Mouse (Mus musculus): ENCODE measurements around the gene Klf13. TPM values are rescaled to one million over a fixed set of nuclear protein-coding genes. Genes with fewer than 3 reads are reported as not detected.

The Klf13 gene
- total RNA-seq, 2 experiments from 2014 or later, result 17.3 to 36.6 TPM

DNA sequence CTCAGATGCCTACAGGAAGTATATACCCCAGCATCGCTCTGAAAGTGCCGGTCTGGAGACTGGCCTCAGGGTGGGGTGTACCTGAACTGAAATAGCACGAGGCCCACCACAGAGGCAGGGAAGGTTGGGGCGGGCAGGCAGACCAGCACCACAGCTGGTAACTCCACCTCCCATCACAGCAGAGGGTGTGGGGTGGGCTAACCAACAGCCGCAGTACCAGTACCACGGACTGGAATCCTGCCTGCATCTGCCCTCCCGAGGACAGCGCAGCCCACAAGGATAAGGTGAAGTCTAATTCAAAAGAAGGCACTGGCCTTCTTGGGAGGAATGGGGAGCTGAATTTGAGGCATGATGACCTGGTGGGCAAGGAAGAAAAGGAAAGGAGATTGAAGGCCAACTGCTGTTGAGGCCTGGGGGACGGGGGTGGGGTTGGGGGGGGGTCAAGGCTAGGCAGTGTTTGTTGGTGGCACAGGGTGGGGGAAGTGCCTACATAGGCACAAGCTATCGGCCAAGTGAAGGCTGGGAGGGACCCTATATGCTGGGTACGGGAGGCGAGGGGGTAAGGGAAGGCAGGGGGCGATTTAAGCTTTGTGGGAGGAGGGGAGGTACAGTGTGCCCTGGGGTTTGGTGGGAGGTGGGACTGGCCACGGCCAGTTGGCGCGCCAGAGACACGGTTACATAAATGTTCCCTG is 42.3 kb downstream of the Klf13 start:
- no peak for ATAC-seq (replicated peaks; ENCODE audit: low FRiP score, low TSS enrichment, poor library complexity, severe bottlenecking)

DNA sequence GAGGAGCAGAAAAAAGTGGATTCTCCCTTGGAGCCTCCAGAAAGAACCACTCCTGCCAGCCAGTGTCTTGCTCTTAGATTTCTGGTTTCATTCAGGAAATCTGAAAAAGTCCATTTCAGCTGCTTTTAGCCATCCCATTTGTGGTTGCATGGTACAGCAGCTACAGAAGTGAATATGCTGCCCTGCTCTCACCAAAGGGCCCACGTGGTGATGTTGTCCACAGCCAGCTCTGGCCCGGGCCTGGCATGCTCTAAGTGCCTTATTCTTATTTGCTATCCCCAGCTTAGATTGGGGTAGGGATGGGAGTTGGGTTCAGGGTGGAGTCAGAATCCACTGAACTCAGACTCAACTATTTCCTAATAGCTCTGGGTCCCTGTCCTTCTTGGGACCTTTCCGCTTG is 43.5 kb downstream of the Klf13 start:
- ATAC-seq (replicated peaks; ENCODE audit: low FRiP score, low TSS enrichment, poor library complexity, severe bottlenecking), result no peak

DNA sequence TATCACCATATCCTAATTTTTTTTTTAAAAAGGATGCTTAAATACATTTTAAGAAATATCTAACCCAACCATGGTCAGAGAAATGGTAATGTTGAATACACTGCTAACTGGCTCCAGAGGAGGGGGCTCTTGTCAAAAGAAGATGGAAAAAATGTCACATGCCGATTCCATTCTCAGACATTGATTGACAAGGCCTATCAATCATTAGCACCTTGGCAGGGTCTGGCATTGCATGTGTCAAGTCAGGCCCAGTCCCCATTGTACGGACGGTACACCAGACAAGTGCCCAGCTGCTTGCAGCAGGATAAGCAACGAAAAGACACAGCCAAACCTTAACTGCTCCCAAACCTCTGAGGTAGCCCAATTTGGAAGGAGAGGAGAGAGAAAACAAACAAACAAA is 44.1 kb downstream of the Klf13 start:
- no peak for ATAC-seq (replicated peaks; ENCODE audit: low FRiP score, low TSS enrichment, poor library complexity, severe bottlenecking)

DNA sequence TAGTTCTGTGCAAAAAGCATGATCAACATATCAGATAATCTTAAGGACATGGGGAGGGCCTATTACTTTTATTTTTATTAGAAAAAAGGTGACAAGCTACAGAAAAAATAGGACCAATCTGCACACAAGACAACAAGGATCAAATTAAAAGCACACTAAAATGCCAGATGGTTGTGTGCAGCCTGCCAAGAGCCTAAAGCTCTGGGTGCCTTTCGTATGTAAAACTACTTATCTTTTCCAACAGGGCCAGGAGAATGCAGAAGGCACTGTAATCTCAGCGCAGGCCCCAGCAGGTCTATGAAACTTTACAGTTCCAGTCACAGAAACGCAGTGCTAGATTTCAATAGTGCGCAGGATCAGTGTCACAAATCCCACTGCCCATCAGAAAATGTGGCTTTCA is 45.0 kb downstream of the Klf13 start:
- no peak for ATAC-seq (replicated peaks; ENCODE audit: low FRiP score, low TSS enrichment, poor library complexity, severe bottlenecking)

DNA sequence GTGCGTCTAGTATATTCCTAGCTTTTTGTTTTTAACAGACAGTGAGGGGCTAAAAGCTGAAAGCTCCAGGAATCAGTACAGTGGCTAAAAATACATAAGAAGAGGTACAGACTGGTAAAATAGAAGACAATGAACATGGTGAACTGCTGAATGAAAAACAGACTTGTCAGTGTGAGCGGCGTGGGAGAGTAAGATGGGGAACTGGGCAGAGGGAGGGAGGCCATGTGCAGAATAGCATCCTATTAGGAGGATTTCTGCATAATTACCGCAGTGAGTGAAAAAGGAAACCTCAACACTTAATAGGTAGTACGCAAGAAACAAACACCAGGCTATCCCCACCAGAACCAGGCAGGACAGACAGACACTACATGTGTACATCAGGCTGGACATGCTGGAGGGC is 45.5 kb downstream of the Klf13 start:
- ATAC-seq (replicated peaks; ENCODE audit: low FRiP score, low TSS enrichment, poor library complexity, severe bottlenecking), result no peak

DNA sequence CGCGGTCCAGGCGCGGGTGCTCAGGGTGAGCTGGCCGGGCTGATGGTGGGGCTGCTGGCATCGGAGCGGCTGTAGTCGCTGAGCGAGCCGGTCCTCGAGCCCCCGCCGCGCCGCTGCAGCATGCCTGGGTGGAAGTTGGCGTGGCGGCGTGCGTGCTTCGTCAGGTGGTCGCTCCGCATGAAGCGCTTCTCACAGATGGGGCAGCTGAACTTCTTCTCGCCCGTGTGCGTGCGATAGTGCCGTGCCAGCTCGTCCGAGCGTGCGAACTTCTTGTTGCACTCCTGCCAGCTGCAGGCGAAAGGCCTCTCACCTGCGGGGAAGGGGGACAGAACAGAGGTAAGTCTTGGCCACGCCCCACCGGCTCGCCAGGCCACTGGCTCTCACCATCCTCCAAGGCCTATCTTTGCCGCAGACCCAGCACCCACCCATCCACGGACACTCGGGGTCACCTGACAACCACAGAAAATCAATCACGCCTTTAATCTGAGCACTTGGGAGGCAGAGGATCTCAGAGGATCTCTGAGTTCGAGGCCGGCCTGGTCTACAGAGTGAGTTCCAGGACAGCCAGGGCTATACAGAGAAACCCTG is 47.1 kb downstream of the Klf13 start:
- ATAC-seq (replicated peaks; ENCODE audit: low FRiP score, low TSS enrichment, poor library complexity, severe bottlenecking), result no peak

DNA sequence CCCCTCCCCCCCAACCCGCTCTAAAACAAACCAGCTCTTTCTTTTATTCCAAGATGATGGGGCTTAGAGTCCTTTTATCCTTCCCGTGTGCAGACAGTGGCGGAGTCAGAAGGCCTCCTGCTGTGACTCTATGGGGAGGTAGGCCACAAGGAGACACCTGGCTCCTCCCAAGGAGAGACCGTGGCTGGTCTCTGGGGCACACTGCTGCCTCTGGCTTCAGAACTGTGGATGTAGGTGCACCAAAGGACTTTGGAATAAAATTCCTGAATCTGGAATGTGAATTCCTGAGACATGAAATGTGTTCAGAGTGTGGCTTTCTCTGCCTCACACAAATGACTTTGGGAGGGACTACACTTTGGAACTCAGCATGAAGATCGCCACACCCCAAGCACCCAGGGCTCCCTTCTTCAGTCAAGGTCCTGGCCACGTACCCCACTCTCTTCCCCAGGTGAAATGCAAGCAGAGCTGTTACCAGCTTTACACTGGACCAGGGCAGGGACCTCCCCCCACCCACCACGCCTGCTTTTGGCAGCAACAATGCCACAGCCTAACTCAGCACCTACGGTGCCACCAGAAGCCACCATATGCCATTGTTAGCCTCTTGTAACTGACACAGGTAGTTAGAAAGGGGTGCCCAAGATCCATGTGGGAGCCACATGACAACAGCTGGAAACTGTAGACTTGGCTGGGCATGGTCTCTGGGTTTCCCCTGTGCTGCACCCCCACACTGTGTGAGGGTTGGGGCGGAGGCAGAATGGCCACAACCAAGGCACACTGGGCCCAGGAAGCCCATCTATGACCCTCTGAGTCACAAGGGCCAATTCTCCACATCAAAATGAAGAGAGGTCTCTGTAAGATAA is 49.4 kb downstream of the Klf13 start:
- ATAC-seq (replicated peaks; ENCODE audit: low FRiP score, low TSS enrichment, poor library complexity, severe bottlenecking), result no peak

DNA sequence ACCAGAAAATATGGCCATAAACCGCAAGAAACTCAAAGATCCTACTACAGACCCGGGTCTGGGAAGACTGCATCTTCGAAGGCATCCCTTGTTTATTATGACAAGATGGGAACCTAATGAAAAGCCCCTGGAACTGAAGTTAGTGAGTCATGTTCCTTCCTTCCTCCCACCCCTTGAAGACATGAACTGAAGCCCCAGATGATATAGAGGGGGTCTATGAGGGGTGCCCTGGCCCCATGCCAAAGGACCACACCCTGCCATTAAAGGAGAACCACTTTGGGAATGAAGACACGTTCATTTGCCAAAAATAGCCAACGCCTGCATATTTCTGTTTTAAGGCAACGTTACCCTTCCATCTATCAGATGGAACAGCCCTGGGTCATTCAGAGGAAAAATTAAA is 50.0 kb downstream of the Klf13 start:
- ATAC-seq (replicated peaks; ENCODE audit: low FRiP score, low TSS enrichment, poor library complexity, severe bottlenecking), result no peak

DNA sequence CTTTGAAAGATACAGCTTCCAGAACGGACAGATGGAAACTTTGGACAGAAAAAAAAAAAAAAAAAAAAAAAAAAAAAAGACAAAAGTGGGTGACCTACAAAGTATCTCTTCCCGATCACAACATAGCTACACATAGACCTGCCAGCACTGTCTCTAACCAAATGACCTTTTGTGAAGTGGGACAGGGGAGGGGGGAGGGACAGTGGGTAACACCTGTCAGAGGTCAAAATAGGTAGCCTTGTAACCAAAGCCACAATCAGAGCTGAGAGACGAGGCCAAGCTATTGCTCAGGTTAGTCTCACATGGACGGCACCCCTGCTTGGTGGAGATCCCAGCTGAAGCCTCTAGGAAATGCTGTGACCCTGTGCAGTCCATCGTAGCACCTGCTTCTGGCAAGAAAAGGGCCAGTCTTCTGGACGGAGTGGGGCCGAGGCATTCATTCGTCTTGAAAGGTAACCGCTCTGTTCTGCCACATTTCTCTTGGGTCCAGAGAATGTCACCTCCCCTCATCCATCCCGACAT is 51.1 kb downstream of the Klf13 start:
- no peak for ATAC-seq (replicated peaks; ENCODE audit: low FRiP score, low TSS enrichment, poor library complexity, severe bottlenecking)

DNA sequence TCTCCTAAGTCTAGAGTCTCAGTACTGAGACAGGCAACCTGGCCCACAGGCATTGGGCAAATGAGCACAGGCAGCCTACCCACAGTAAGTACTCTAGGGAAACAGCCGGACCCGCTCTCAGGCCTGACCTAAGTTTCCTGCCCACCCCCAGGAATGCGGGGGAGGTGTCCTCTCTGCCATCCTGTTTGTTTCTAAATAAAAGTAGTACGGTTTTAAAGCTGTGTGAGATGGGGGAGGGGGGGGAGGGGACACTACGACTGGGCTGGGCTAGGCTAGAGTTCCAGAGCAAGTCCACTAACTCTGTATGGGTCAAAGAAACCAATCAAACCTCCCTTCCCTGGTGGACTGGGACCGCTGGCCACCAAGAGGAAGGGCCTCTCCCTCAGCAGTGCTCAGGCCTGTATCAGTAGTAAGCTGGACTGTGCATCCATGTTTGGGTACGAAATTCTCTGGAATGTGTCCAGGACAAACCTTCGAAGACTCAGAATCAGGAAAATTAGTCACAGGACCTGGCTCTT is 51.6 kb downstream of the Klf13 start:
- ATAC-seq (replicated peaks; ENCODE audit: low FRiP score, low TSS enrichment, poor library complexity, severe bottlenecking), result no peak

DNA sequence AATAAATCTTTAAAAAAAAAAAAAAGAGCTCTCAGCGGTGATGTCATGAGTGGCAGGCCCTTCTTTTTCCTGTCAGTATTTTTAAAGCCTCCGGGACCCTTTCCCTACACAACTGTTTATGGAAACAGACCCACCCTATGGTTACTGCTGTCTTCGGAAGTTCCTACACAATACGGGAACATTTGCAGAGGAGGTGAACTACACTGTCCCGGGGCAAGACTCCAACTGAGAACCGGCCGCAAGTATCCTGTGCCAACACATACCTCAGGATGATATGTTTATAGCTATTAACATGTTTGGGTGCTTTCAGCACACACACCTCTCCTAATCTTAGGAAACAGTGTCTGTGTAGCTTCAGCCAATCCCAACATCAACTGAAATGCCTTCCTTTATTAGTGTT is 53.7 kb downstream of the Klf13 start:
- no peak for ATAC-seq (replicated peaks; ENCODE audit: low FRiP score, low TSS enrichment, poor library complexity, severe bottlenecking)

DNA sequence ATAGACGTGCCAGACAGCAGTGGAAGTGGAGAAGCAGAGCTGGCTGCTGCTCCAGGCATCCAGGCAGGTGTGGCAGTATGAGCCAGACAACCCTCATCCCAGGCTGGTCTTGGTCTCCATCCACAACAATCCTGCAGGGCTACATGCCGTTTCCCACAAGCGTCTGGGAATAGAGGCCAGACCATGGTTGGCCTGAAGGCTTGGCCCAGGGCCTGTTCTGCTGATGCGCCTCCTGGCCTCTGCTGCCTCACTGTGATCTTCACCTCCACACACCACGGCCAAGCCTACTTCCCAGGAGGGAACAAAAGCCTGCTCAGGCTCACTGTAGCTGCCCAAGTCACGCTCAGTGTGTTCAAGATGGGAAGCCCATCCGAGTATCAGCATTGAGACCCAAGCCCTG is 56.0 kb downstream of the Klf13 start:
- ATAC-seq (replicated peaks; ENCODE audit: low FRiP score, low TSS enrichment, poor library complexity, severe bottlenecking), result no peak

DNA sequence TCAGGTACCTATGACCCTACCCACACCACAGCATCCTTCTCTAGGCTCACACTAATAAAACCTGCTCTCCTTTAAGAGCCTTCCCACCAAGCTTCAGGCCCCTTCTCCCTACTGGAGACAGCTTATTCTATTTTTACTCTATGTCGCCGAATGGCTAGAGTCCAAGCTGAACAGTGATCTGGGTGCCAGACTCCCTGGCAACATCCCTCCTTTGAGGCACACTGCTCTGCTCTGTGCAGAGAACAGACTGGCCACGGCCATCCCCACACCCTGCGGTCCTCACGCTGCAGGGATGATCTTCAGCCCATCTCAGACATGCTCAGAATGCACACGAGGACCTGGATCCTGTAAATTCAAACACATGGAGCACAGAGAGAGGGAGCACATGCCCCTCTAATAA is 59.1 kb downstream of the Klf13 start:
- no peak for ATAC-seq (replicated peaks; ENCODE audit: low FRiP score, low TSS enrichment, poor library complexity, severe bottlenecking)

DNA sequence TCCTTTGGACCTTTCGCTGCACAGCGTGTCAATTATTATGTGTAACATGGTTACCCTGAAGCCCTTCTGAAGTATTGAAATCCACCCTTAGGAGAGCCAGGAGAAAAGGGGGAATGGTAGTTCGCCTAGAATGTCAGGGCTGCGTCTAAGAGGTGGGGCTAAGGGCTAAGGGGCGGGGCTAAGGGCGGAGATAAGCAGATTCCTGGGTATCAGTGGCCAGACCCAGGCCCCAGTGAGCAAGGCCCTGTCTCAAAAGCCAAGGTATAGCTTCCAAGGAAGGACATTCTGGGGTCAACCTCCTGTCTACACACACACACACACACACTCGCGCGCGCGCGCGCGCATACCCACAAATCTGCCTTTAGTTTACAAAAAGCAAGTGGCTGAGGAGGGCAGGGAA is 61.1 kb downstream of the Klf13 start:
- peak; percentile 58; the same call in 1 of the 2 replicates for ATAC-seq (replicated peaks; ENCODE audit: low FRiP score, low TSS enrichment, poor library complexity, severe bottlenecking)

DNA sequence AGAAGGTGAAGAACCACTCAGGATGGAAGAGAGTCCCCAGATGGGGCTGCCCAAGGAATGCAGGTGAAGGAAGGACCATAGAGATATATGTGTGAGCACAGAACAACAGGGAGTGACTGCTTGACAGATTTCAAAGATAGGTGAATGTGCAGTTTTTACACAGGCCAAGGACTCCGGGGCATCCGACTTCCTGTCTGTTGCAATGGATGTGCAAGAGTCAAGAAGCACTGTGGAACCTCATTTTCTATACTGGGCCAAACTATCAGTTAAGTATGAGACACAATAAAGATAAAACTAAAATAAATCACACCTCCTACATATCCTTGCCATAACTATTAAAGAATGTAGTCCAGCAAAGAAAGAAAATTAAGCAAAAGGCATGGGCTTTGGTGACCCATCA is 62.1 kb downstream of the Klf13 start:
- ATAC-seq (replicated peaks; ENCODE audit: low FRiP score, low TSS enrichment, poor library complexity, severe bottlenecking), result no peak

DNA sequence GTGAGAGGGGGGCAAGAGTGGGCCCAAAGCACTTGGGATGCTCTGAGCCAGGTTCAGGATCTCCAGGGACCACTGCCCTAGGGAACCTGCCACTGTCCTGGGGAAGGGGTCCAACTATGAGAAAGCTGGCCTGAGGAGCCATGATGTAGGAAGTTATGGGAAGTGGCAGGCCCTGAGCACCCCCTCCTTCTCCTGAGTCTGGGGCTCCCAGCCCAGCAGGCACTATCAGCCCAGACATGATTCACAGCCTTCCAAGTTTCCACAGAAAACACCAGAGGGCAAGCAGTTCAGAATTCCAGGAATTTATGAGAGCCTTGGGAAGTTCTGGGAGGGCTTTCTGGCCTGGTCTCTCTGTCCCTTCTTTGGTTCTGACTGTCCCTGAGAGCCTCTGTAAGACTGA is 63.0 kb downstream of the Klf13 start:
- ATAC-seq (replicated peaks; ENCODE audit: low FRiP score, low TSS enrichment, poor library complexity, severe bottlenecking), result no peak

DNA sequence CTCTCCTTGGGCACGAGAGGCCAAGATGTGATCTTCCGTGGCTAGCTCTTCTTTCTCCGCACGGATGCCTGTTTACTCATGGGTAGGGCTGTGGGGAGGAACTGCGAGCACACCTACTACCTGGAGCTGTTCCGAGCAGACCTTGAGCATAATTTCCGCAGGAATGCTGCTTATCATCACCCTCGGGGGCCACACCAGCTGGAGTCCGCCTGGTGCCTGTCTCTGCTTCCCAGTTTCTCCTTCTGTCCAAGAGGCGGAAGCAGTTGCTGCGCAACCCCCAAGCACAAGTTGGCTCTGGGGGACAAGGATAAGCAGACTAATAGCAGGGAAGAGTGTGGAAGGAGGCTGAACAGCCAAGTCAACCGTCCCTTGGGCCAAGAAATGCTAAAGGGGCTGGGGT is 64.8 kb downstream of the Klf13 start:
- no peak for ATAC-seq (replicated peaks; ENCODE audit: low FRiP score, low TSS enrichment, poor library complexity, severe bottlenecking)

DNA sequence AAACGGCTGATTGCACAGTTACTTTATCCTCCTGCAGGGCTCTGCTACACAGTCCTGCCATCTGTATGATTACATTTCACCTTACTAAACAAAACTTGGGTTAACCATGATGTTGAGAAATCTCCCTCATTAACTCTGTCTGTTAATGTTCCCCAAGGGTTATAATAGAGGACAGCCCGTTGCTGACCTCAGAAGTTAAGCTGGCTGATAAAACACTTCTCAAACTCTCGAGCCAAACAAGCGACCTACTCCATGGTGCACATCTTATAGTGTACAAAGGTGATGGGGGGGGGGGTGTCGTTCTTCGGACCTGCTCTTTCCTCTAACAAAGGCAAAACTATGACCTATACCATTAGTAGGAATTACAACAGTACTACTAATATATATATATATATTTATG is 67.0 kb downstream of the Klf13 start:
- no peak for ATAC-seq (replicated peaks; ENCODE audit: low FRiP score, low TSS enrichment, poor library complexity, severe bottlenecking)

DNA sequence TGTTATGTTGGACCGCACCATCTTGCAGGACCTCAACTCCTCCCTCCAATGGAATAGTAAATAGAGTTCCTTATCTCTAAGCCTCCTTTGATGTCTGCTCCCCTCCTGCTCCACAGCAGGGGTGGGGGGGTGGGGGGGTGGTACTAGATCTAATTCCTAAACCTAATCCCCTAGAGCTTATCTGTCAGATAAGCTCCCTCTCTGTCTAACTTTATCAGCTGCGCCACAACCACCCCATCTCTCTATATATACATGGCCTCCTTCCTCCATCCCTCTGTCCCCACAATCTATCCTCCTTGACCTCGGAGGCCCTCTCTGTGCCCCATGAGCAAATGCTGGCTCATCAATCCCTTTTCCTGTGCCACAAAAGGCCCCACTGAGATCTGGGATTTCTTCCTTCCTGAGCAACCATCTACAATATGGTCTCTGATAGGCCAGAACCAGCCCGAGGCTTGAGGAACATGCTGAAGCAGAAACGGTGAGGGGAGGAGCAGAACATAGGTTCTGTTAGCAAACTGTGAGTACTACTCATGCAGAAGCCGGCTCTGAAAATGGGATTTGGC is 70.3 kb downstream of the Klf13 start:
- ATAC-seq (replicated peaks; ENCODE audit: low FRiP score, low TSS enrichment, poor library complexity, severe bottlenecking), result no peak

DNA sequence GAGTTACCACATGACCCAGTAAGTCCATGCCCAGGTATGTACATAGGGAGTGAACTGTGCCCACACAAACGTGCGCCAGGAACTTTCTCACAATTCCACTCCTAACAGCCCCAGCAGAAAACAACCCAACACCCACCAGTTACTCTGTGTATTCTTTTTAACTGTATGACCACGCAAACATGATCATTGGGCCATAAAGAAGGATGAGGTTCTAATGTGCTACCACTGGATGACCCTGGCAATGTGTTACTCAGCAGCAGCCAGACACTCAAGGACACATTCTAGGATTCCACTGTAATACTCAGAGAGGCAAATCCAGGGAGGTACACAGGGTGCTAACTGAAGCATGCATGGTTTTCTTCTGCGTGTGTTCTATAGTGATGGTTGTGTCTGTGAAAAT is 72.8 kb downstream of the Klf13 start:
- ATAC-seq (replicated peaks; ENCODE audit: low FRiP score, low TSS enrichment, poor library complexity, severe bottlenecking), result no peak

Measured in megakaryocyte-erythroid progenitor cell, adult 5-6 weeks (primary cell).